Mouse (Mus musculus): ENCODE data around the gene Gabrb1. TPM values are rescaled to one million over a fixed set of nuclear protein-coding genes. Genes with fewer than 3 reads are reported as not detected.

Gabrb1 gene
- total RNA-seq, 1 experiment from 2014 or later: not detected

DNA sequence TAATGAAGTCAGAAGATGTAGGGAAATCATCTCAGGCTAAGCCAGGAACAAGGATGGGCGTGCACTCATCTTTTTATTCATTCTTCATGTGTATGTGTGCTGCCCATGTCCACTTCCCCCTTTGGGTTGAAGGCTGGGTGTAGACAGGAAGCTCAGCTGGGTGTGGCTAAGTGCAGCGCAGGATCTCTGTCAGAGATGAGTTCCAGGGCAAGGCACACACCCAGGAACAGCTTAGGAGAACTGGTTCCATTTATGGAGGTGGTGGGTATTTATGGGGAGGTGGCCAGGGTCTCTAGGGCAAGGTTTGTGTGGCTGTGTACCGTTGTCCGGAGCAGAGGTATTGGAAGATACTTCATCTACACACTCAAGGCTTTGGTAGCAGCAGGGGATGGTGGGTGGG is 524.9 kb downstream of the Gabrb1 start:
- peak; percentile 89 for ATAC-seq (replicated peaks; ENCODE audit: insufficient number of reproducible peaks, low FRiP score, low TSS enrichment, poor library complexity, severe bottlenecking)

DNA sequence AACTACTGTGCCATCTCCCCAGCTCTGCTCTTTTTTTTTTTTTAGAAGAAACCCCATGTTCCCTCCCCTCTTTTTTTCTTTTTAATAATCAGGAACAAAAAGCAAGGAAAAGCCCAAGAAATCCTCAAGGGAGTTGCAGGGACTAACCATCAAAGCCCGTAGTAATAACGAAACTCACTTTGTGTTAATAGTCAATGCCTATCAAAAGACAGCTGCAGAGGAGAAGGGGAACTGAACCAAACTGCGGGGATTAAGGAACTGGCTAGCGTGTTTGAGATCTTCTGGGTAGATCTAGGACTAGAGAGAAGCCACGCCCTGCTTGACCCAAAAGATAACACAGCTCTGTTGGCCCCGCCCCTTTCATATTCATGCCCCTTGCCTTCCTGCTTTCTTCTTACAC is 526.0 kb downstream of the Gabrb1 start:
- ATAC-seq (replicated peaks; ENCODE audit: insufficient number of reproducible peaks, low FRiP score, low TSS enrichment, poor library complexity, severe bottlenecking): peak; percentile 78

DNA sequence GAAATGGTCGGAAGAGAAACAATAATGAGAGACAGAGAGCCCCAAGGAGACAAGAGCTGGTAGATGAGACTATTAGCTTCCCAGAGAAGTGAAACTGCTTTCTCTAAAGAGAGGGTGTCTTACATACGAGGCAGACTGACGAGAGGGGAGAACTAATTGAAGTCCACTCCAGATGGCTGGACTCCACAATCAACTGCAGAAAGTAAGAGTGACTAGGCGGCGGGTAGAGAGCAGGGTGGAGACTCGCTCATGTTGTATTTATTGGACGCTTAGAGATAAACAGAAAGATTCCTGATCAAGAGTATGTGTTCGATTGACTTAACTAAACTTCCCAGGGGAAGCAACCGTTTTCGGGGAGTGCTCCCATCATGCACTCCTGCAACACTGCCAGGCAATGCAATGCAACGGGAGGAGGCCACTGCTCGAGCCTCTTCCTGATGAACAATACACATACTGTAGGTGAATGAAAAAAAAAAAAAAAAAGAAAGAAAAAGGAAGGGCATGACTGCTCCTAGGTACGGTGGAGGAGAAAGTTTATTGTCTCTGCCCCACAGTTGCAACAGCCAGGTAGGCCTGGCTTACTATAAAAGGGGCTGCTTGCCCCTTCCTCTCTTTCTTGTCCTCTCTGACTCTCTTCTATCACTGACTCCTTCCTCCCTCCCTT is 526.7 kb downstream of the Gabrb1 start:
- ATAC-seq (replicated peaks; ENCODE audit: insufficient number of reproducible peaks, low FRiP score, low TSS enrichment, poor library complexity, severe bottlenecking): no peak

GRCm38 (mm10) chr5:72191154-72191553 is 533.2 kb downstream of the Gabrb1 start:
- ATAC-seq (replicated peaks; ENCODE audit: insufficient number of reproducible peaks, low FRiP score, low TSS enrichment, poor library complexity, severe bottlenecking): no peak

GRCm38 (mm10) chr5:72191932-72192331 is 534.0 kb downstream of the Gabrb1 start:
- no peak for ATAC-seq (replicated peaks; ENCODE audit: insufficient number of reproducible peaks, low FRiP score, low TSS enrichment, poor library complexity, severe bottlenecking)

DNA sequence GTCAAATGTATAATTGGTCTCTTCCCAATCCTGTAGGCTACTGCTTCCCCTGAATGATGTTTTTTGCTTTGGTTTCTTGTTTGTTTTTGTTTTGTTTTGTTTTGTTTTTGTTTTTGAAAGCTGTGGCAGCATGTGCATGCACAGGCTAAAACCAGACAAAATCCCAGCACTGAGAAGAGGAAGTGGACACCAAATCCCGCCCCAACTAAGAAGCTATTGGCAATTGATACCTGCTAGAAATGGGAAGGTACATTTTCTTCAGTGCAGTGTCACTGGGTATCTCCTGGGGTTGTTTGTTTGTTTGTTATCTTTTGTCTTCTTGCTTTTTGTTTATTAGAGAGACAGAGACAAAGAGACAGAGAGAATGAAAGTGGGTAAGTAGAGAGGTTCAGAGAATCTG is 537.5 kb downstream of the Gabrb1 start:
- no peak for ATAC-seq (replicated peaks; ENCODE audit: insufficient number of reproducible peaks, low FRiP score, low TSS enrichment, poor library complexity, severe bottlenecking)

Other genes with a start within 250 kb of the Gabrb1 start
- not detected in 3 replicates for gene Cox7b2, start 109.9 kb upstream of the Gabrb1 start, total RNA-seq (2017)
- gene Gabra4, start 195 bp downstream of the Gabrb1 start, total RNA-seq (2017): not detected in 3 replicates

Data from monocyte, adult 5-6 weeks (primary cell).